Mouse (Mus musculus): ENCODE data around the gene Plppr3. TPM values are rescaled to one million over a fixed set of nuclear protein-coding genes. Genes with fewer than 3 reads are reported as not detected.

Gene Plppr3
- polyA plus RNA-seq, 1 experiment from 2014 or later: 9.4 TPM

- no peaks in the 10 kb centered on the region for H3K36me3 ChIP-seq (ENCODE audit: control insufficient read depth, insufficient read depth, low read length)
- no peak overlapping the region for H3K9ac ChIP-seq (ENCODE audit: low read length)
- no peak for ATAC-seq (ENCODE audit: insufficient number of reproducible peaks, insufficient read depth, low FRiP score, low read depth)
- no peaks in the 10 kb centered on the region for H3K9me3 ChIP-seq (ENCODE audit: control insufficient read depth, low read length)
- no peak overlapping the region for H3K27ac ChIP-seq (replicated peaks in 1 of 2; ENCODE audit: control insufficient read depth in 1 of 2, insufficient read depth in 1 of 2, low read depth in 2 of 2, low read length in 2 of 2)
- no peaks in the 10 kb centered on the region for H3K27me3 ChIP-seq (ENCODE audit: control insufficient read depth, insufficient read depth, low read length)
- WGBS: 73% methylated on average over 9 of the region's 9 CpGs
- no peak overlapping the region for H3K4me3 ChIP-seq (ENCODE audit: control insufficient read depth in 1 of 2, insufficient read depth in 1 of 2, low read depth in 1 of 2, low read length in 2 of 2)
- no peak overlapping the region for H3K4me2 ChIP-seq (ENCODE audit: low read length)
- H3K4me1 ChIP-seq (ENCODE audit: control insufficient read depth in 2 of 2, insufficient read depth in 2 of 2, low read length in 2 of 2): peaks cover 0 to 7% of the 10 kb centered on the region in 2 experiments; a peak in 1 of 4 replicates
Observed at GRCm38 (mm10) chr10:79832786-79833181, 41.6 kb downstream of the Plppr3 start.

DNA sequence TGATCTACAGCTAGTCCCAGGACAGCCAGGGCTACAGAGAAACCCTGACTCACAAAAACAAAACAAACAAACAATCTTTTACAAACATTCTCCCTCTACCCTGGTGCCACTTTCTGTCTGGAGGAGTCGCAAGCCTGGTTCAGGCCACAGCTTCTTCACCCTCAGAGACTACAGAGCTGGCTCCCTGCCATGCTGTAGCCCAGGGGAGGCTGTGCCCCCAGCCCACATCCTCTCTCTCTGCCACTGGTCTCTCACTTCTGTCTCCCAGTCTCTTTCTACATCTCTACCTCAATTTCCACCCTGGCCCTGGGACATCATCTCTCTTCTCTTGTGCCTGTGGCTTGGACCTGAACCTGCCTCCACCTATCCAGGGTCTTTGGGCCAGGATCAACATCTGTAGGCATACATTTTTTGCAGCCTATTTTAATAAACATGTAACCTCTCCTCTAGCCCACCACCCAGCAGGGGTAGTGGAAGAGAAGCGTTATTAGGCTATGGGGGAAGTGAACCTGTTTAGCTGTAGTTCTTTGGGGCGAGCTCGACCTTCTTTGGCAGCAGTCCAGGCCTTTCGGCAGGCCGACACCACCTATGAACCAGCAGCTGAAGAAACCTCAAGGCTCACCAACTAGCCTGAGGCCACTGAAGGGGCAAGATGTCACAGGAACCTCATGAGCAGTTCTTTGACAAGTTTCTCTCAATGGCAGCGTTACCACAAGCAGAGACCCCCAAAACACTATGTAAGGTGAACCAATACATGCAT, 42.2 kb downstream of the Plppr3 start:
- H3K36me3 ChIP-seq (ENCODE audit: control insufficient read depth, insufficient read depth, low read length): no peaks in the 10 kb centered on the region
- WGBS: 52% methylated on average over 7 of the region's 7 CpGs
- H3K4me1 ChIP-seq (ENCODE audit: control insufficient read depth in 2 of 2, insufficient read depth in 2 of 2, low read length in 2 of 2): peaks cover 0 to 7% of the 10 kb centered on the region in 2 experiments; a peak in 1 of 4 replicates
- H3K27ac ChIP-seq (replicated peaks in 1 of 2; ENCODE audit: control insufficient read depth in 1 of 2, insufficient read depth in 1 of 2, low read depth in 2 of 2, low read length in 2 of 2): no peak overlapping the region
- ATAC-seq (ENCODE audit: insufficient number of reproducible peaks, insufficient read depth, low FRiP score, low read depth): no peak
- H3K27me3 ChIP-seq (ENCODE audit: control insufficient read depth, insufficient read depth, low read length): no peaks in the 10 kb centered on the region
- no peaks in the 10 kb centered on the region for H3K9me3 ChIP-seq (ENCODE audit: control insufficient read depth, low read length)
- H3K4me2 ChIP-seq (ENCODE audit: low read length): no peak overlapping the region
- no peak overlapping the region for H3K4me3 ChIP-seq (ENCODE audit: control insufficient read depth in 1 of 2, insufficient read depth in 1 of 2, low read depth in 1 of 2, low read length in 2 of 2)
- no peak overlapping the region for H3K9ac ChIP-seq (ENCODE audit: low read length)

DNA sequence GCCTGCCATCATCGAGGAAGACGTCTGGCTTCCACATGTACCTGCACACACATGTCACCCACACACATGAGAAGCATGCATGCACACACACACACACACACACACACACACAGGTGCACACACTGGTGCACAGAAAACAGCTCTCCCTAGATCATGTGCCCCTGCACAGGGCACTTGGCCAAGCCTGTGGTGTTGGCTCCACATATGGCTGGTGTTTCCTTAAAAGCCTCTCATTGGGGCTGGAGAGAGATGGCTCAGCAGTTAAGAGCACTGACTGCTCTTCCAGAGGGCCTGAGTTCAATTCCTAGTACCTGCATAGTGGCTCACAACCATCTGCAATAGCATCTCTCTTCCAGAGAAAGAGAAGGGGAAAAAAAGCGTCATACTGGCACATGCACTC, 42.9 kb downstream of the Plppr3 start:
- Histone ChIP-seq H3K4me3 (ENCODE audit: control insufficient read depth in 1 of 2, insufficient read depth in 1 of 2, low read depth in 1 of 2, low read length in 2 of 2) (no peak overlapping the region), H3K27me3 (ENCODE audit: control insufficient read depth, insufficient read depth, low read length) (no peaks in the 10 kb centered on the region), H3K9me3 (ENCODE audit: control insufficient read depth, low read length) (no peaks in the 10 kb centered on the region), H3K4me1 (ENCODE audit: control insufficient read depth in 2 of 2, insufficient read depth in 2 of 2, low read length in 2 of 2) (peaks cover 0 to 7% of the 10 kb centered on the region in 2 experiments; a peak in 1 of 4 replicates), H3K27ac (replicated peaks in 1 of 2; ENCODE audit: control insufficient read depth in 1 of 2, insufficient read depth in 1 of 2, low read depth in 2 of 2, low read length in 2 of 2) (no peak overlapping the region), H3K4me2 (ENCODE audit: low read length) (no peak overlapping the region), H3K36me3 (ENCODE audit: control insufficient read depth, insufficient read depth, low read length) (no peaks in the 10 kb centered on the region), H3K9ac (ENCODE audit: low read length) (no peak overlapping the region)
- no peak for ATAC-seq (ENCODE audit: insufficient number of reproducible peaks, insufficient read depth, low FRiP score, low read depth)
- 81% methylated on average over 3 of the region's 3 CpGs for whole genome bisulfite sequencing

- Histone ChIP-seq H3K4me2 (ENCODE audit: low read length) (peak overlapping the region; percentile 5), H3K27ac (replicated peaks in 1 of 2; ENCODE audit: control insufficient read depth in 1 of 2, insufficient read depth in 1 of 2, low read depth in 2 of 2, low read length in 2 of 2) (peak overlapping the region; percentile 13 to 54; a peak in 3 of 4 replicates), H3K9me3 (ENCODE audit: control insufficient read depth, low read length) (no peaks in the 10 kb centered on the region), H3K27me3 (ENCODE audit: control insufficient read depth, insufficient read depth, low read length) (no peaks in the 10 kb centered on the region), H3K4me1 (ENCODE audit: control insufficient read depth in 2 of 2, insufficient read depth in 2 of 2, low read length in 2 of 2) (peaks cover 5 to 16% of the 10 kb centered on the region in 2 experiments; a peak in 3 of 4 replicates), H3K4me3 (ENCODE audit: control insufficient read depth in 1 of 2, insufficient read depth in 1 of 2, low read depth in 1 of 2, low read length in 2 of 2) (no peak overlapping the region), H3K36me3 (ENCODE audit: control insufficient read depth, insufficient read depth, low read length) (peaks cover 12% of the 10 kb centered on the region), H3K9ac (ENCODE audit: low read length) (0 out of 2 replicates have a peak overlapping the region, but pooled peaks have one; percentile 27)
- ATAC-seq (ENCODE audit: insufficient number of reproducible peaks, insufficient read depth, low FRiP score, low read depth): peak; percentile 54
- WGBS: 27% methylated on average over 6 of the region's 6 CpGs
Observed at GRCm38 (mm10) chr10:79824413-79824812, 50.0 kb downstream of the Plppr3 start.

GRCm38 (mm10) chr10:79823011-79823410, 51.4 kb downstream of the Plppr3 start:
- WGBS: 75% methylated on average over 6 of the region's 6 CpGs
- ATAC-seq (ENCODE audit: insufficient number of reproducible peaks, insufficient read depth, low FRiP score, low read depth): no peak
- no peaks in the 10 kb centered on the region for H3K9me3 ChIP-seq (ENCODE audit: control insufficient read depth, low read length)
- no peaks in the 10 kb centered on the region for H3K27me3 ChIP-seq (ENCODE audit: control insufficient read depth, insufficient read depth, low read length)
- peaks cover 5 to 16% of the 10 kb centered on the region in 2 experiments; a peak in 3 of 4 replicates for H3K4me1 ChIP-seq (ENCODE audit: control insufficient read depth in 2 of 2, insufficient read depth in 2 of 2, low read length in 2 of 2)
- H3K27ac ChIP-seq (replicated peaks in 1 of 2; ENCODE audit: control insufficient read depth in 1 of 2, insufficient read depth in 1 of 2, low read depth in 2 of 2, low read length in 2 of 2): no peak overlapping the region
- no peak overlapping the region for H3K4me2 ChIP-seq (ENCODE audit: low read length)
- no peak overlapping the region for H3K4me3 ChIP-seq (ENCODE audit: control insufficient read depth in 1 of 2, insufficient read depth in 1 of 2, low read depth in 1 of 2, low read length in 2 of 2)
- peaks cover 17% of the 10 kb centered on the region for H3K36me3 ChIP-seq (ENCODE audit: control insufficient read depth, insufficient read depth, low read length)
- no peak overlapping the region for H3K9ac ChIP-seq (ENCODE audit: low read length)

DNA sequence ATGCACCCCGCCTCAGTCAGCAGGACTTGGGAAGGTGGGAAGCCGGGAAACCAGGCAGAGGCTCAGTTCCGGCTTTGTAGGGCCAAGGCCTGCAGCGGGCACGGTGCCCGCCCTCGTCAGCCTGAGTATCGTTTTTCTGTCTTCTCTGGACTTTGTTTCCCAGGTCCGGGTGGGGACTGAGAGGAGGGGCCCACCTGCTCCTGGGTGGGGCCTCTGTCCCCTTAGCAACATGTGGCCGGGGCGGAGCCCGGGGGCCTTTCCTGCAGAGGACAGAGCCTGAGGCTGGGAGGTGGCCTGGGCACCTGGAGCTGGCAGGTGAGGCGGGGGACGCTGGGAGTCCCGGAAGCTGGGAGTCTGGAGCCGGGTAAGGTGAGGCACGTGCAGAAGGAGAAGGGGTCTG, 52.1 kb downstream of the Plppr3 start:
- H3K4me1 ChIP-seq (ENCODE audit: control insufficient read depth in 2 of 2, insufficient read depth in 2 of 2, low read length in 2 of 2): peaks cover 5 to 16% of the 10 kb centered on the region in 2 experiments; a peak in 3 of 4 replicates
- H3K9ac ChIP-seq (ENCODE audit: low read length): no peak overlapping the region; the same call in 1 of the 2 replicates
- no peak overlapping the region for H3K4me2 ChIP-seq (ENCODE audit: low read length)
- H3K27me3 ChIP-seq (ENCODE audit: control insufficient read depth, insufficient read depth, low read length): no peaks in the 10 kb centered on the region
- H3K27ac ChIP-seq (replicated peaks in 1 of 2; ENCODE audit: control insufficient read depth in 1 of 2, insufficient read depth in 1 of 2, low read depth in 2 of 2, low read length in 2 of 2): no peak overlapping the region
- no peaks in the 10 kb centered on the region for H3K9me3 ChIP-seq (ENCODE audit: control insufficient read depth, low read length)
- 56% methylated on average over 17 of the region's 17 CpGs for WGBS
- peaks cover 17% of the 10 kb centered on the region for H3K36me3 ChIP-seq (ENCODE audit: control insufficient read depth, insufficient read depth, low read length)
- ATAC-seq (ENCODE audit: insufficient number of reproducible peaks, insufficient read depth, low FRiP score, low read depth): no peak
- no peak overlapping the region for H3K4me3 ChIP-seq (ENCODE audit: control insufficient read depth in 1 of 2, insufficient read depth in 1 of 2, low read depth in 1 of 2, low read length in 2 of 2)

GRCm38 (mm10) chr10:79821731-79822130, 52.7 kb downstream of the Plppr3 start:
- H3K27ac ChIP-seq (replicated peaks in 1 of 2; ENCODE audit: control insufficient read depth in 1 of 2, insufficient read depth in 1 of 2, low read depth in 2 of 2, low read length in 2 of 2): no peak overlapping the region
- H3K9me3 ChIP-seq (ENCODE audit: control insufficient read depth, low read length): no peaks in the 10 kb centered on the region
- 87% methylated on average over 12 of the region's 12 CpGs for WGBS

More at GRCm38 (mm10) chr10:79821731-79822130, 52.7 kb downstream of the Plppr3 start:
- H3K36me3 ChIP-seq (ENCODE audit: control insufficient read depth, insufficient read depth, low read length): peaks cover 18% of the 10 kb centered on the region
- H3K27me3 ChIP-seq (ENCODE audit: control insufficient read depth, insufficient read depth, low read length): no peaks in the 10 kb centered on the region
- H3K4me3 ChIP-seq (ENCODE audit: control insufficient read depth in 1 of 2, insufficient read depth in 1 of 2, low read depth in 1 of 2, low read length in 2 of 2): no peak overlapping the region
- no peak for ATAC-seq (ENCODE audit: insufficient number of reproducible peaks, insufficient read depth, low FRiP score, low read depth)
- H3K9ac ChIP-seq (ENCODE audit: low read length): no peak overlapping the region
- no peak overlapping the region for H3K4me2 ChIP-seq (ENCODE audit: low read length)
- H3K4me1 ChIP-seq (ENCODE audit: control insufficient read depth in 2 of 2, insufficient read depth in 2 of 2, low read length in 2 of 2): peaks cover 5 to 16% of the 10 kb centered on the region in 2 experiments; a peak in 3 of 4 replicates

Data from heart, embryonic 14.5 days (tissue).